Mouse (Mus musculus) frontal cortex, adult 2 months (tissue): ENCODE measurements around the gene St3gal5. TPM values are rescaled to one million over a fixed set of nuclear protein-coding genes. Genes with fewer than 3 reads are reported as not detected.
A peak's percentile ranks its signal among the peaks of the same experiment; 100 is the strongest.

Experiments
- DNase-seq, 2 experiments: peaks; one replicate each; pipeline ENCODE4 v3.0.0; 2022; ENCODE audit warnings: low spot score in 1 of 2; ENCODE audit errors: extremely low spot score in 1 of 2
- polyA plus RNA-seq: library from polyadenylated mRNA; depleted of rRNA; stranded (reverse); fragments of >200 nt; gene quantifications from 2 replicates; pipeline ENCODE4 v1.2.3, GENCODE M21; 2012

The St3gal5 gene
- polyA plus RNA-seq, 1 experiment = 124 TPM

- DNase-seq = no peak
These were observed 62.5 kb downstream of the St3gal5 start for GRCm38 (mm10) chr6:72159861-72160395.

- no peak for DNase-seq
These were observed 63.6 kb downstream of the St3gal5 start for GRCm38 (mm10) chr6:72160991-72161390.

GRCm38 (mm10) chr6:72161751-72162150 lies 64.4 kb downstream of the St3gal5 start:
- no peak for DNase-seq

- no peak for DNase-seq
These were observed 64.9 kb downstream of the St3gal5 start for GRCm38 (mm10) chr6:72162155-72162890.

DNA sequence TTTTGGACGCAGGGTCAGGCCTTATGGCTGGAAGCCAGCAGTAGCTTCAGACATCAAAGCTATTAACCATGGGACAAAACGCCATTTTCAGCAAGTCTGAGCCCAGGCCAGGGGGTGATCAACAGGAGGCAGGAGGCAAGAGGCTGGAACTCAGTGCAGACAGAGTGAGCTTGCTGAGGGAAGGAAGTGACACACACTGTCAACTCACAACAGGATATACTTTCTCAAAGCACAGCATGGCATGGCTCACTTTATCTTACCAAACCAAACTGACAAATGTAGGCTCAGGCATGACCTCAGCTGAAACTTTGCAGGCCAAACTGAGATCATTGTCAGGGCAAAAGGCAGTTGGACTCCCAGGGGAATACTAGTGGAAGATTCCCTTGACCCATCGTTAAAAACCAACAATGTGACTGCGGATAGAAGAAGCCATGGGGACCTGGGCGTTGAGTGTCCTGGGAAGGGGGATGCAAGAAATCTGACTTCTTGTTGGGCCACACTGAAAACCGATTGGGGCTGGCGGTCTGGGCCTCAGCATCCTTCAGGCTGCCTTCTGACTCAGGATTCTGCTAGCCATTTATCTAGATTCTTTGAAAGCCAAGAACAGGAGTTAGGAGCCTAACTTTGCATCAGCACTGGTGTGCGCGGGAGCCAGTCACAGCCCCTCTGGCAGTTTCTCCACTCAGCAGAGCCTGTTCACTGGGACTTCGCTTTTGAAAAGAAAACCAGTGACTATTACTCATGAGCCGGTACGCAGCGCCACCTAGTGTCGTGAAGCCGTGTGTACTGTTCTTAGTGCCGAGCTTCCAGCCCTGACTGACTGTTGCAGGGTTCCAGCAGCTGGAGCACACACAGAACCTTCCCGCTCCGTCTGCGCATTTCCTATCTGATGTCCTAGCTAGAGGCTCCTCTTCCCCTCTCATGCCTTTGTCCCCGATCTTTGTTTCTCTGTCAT lies 67.2 kb downstream of the St3gal5 start:
- DNase-seq = peak; percentile 70 to 95

DNA sequence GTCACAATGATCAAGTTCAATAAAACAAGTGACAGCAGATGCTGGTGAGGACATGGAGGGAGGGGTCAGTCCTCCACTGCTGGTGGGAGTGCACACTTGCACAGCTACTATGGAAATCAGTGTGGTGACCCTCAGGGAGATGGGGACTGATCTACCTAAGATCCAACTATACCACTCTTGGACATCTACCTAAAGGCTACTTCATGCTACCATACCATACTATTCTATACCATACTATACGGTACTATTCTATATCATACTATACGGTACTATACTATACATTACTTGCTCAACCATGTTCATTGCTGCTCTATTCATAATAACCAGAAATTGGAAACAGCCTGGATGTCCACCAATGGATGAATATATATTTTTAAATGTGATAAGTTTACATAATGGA lies 68.5 kb downstream of the St3gal5 start:
- DNase-seq = no peak

DNA sequence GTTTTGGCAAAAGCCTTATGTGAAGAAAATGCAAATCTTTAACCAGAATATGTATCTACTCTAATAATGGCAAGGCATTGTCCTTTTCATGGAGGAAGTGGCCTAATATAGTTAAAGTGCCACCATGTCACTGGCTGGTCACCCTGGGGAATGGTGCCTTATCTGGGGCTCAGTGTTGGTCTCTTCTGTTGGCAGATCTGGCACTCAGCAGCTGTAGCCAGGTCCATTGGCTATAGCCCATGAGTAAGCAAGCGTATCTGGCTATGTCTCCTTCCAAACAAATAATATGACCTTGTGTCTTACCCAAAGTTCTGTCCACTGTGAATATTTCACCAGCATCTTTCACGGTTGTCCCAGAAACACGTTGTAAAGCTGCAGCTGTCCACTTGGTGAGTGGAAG lies 74.0 kb downstream of the St3gal5 start:
- DNase-seq = no peak

DNA sequence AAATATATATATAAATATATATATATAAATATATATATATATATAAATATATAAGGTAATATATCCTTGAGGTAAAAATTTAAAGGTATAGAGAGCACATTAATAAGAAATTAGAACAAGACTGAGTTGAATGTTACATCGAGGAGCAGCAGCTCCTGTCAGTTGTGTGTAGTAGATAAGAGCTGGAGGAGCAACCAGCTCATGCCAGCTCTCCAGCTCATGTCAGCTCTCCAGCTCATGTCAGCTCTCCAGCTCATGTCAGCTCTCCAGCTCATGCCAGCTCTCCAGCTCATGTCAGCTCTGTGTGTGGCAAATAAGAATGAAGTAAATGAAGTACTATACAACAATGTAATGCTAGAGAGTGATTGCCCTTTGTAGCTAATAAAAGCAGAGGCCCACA lies 76.0 kb downstream of the St3gal5 start:
- DNase-seq = no peak

DNA sequence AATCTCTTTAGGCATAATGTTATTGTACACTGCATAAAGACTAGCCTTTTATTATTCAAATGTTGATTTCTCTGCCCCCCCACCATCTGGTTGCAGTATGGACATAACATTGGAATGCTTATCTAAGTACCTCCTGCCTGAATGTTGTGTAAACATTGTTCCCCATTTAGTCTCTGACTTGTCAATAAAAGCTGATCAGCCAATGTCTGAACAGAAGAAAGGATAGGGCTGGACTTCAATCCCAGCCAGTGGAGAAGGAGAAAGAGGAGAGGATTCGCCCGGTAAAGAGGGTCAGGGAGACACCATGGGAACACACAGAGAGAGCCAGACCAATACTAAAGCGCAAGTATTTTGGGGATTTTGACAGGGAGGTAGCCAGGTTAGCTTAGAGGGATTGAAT lies 78.0 kb downstream of the St3gal5 start:
- no peak for DNase-seq

GRCm38 (mm10) chr6:72176004-72176403 lies 78.6 kb downstream of the St3gal5 start:
- DNase-seq = peak in 1 of 2 experiments; percentile 14

DNA sequence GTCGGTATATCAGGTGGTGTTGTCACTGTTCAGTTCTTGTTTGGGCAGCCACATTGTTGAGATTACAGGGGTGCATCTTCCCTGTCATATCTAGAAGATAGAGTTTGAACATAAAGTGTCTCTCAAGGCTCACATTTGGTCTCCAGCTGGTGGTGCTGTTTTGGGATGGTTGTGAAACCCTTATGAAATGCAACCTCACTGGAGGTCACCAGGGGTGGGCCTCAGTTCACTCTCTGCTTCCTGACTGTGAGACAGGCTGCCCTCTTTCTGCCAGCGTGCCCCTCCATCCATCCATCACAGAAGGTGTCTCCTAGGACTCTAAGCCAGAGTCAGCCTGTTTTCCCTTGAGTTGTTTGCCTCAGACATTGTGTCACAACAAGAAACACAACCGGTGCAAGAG lies 80.0 kb downstream of the St3gal5 start:
- no peak for DNase-seq

- DNase-seq = no peak
These were observed 81.6 kb downstream of the St3gal5 start for GRCm38 (mm10) chr6:72179006-72179405.

DNA sequence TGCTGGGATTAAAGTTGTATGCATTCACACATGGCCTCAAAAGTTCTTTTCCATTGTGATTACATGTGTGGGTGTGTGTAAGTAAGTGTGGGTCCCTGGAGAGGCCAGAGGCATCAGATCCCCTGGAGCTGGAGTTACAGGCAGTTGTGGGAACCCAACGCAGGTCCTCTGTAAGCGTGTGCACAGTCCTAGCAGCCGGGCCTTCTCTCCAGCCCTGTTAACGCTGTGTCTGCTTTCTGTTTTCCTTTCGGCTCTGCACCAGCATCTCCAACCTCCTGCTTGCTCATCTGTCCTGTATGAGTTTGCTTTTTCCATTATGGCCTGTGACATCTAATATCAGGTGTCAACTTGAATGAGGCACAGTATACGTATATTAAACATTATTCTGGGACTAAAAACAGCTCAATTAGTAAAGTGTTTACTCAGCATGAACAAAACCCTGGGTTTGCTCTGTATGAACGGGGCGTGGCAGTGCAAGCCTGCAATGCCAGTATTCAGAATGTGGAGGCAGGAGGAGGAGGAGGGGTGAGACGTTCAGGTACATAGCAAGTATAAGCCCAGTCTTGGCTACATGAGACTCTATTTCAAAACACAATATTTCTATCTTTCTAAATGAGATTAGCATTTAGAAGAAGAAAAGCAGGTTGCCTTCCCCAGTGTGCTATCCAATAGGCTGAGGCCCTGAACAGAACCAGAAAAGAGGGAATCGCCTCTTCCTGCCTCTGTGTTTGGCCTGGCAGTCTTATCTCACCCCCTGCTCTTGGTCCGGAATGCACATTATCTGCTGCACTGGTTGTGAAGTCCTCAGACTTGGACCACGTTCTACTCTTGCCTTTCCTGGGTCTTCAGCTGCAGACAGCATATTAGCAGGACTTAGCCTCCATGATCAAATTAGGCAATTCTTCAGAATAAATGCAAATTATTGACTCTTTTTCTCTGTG lies 82.4 kb downstream of the St3gal5 start:
- no peak for DNase-seq

DNA sequence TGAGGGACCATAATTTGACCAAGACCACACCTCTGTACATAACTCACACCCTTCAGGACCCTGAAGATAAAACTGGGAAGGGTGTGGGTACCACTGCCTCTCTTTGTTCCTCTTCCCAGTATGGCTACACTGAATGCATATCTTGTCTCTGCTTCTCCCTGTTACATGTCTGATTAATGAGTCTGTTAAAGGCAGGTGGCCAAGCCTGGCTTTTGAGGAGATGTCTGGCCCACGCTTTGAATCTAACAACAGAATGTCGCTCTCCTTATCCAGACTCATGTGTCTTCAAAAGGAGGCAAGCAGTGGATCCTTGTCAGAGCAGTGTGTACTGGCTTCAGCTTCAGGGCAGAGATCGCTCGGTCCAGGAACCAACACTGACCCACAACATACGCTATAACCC lies 87.2 kb downstream of the St3gal5 start:
- DNase-seq = peak in 1 of 2 experiments; percentile 9

DNA sequence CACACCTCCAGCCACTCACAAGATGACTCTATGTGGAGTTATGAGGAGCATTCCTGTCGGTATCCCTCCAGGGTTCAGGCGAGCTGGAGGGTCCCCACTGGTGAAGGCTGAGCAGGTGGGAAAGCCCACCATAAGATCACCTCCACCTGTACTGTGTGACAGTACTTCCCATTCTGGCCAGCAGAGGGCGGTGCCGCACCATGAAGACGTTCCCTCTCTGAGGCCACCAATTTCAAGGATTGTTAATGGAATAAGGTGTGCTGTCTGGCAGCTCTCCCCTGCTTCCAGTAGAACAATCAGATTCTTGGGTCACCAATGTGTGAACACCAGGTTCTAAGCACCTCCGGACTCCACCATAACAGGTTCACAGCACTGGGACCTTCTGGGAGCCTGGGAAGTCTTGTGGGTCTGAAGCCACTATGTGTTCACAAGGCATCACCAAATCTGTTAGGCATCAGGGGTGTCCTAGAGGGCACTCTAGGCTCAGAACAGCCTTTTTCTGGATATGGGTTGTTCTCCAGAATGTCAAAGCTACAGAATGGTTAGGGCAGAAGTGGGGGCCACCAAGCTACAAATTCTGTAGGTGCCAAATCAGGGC lies 88.6 kb downstream of the St3gal5 start:
- DNase-seq = peak; percentile 44 to 92

GRCm38 (mm10) chr6:72186809-72187208 lies 89.4 kb downstream of the St3gal5 start:
- DNase-seq = no peak

DNA sequence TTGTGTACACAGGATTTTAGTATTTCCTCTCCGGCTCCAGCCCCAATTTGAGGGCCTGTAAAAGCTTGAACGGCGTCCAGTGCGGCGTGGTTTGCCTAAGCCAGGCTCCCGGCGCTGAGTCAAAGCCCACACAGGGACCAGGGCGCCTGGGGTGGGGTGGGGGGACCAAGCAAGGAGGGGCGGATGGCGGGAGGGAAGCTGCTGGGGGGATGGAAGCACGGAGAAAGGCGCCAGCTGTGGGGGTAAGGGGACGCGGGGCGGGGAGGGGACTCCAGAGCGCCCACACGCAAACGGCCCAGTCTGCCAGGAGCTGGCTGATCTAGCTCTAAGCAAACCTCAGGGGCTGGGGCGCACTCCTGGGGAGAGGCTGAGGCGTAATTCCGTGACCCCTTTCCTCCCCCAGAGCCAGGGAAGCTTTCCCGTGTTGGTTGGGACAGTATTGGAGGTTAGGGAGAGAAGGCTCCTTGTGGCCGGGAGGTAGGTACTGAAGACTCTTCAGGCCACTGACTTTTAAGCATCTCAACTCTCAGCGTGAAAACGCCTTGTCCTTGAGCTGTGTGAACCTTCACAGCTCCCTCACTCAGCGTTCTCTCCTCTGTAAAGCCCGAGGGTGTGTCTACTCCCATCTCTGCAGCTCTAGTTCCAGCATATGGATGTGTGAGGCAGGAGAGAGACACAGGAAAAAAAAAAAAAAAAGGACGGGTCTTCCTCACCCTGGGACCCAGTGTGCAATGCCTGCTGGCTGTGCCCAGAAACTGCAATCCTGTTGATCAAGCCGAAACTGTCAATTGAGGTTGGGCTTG lies 91.9 kb downstream of the St3gal5 start:
- no peak for DNase-seq

DNA sequence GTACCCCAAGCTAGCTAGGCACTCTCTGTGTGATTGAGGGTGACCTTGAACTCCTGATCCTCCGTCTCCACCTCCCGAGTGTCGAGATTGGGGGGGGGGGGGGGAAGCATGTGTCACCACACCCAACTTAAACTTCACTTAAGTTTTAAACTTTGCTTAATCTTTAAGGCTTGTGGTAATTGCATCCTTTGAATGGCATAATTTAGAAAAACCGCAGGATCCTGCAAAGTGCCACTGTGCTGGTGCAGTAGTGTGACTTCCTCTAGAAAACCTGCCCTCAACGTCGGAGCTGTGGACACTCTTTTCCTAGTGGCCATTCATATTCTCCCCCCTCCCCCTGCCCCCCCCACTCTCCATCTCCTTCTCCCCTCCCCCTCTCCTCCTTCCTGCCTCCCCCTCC lies 92.7 kb downstream of the St3gal5 start:
- DNase-seq = no peak

DNA sequence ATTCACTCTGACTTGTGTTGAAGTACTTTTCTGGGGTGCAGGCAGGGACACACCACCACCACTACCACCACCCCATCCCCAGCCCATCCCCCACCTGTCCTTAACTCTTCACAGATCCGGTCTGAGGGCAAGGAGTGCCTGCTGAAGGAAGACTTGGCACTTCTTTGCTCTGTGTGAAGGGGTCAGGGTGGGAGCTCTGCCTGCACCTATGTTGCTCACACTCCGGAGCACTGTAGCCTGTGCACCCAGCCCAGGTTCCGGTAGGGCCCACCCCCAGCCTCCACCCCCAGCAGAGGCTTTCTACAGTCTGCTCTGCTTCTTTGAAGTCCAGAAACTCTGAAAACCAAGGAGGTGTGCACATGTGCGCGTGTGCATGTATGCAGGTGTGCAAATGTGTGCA lies 93.2 kb downstream of the St3gal5 start:
- no peak for DNase-seq
